Mouse (Mus musculus): Measurements from ENCODE around the gene Bsg.
"Not testable (repeated sequence)": the region's sequence is repeated elsewhere in the genome, so short reads cannot be mapped to it uniquely, and the experiment has no call there.

Bsg gene

DNA sequence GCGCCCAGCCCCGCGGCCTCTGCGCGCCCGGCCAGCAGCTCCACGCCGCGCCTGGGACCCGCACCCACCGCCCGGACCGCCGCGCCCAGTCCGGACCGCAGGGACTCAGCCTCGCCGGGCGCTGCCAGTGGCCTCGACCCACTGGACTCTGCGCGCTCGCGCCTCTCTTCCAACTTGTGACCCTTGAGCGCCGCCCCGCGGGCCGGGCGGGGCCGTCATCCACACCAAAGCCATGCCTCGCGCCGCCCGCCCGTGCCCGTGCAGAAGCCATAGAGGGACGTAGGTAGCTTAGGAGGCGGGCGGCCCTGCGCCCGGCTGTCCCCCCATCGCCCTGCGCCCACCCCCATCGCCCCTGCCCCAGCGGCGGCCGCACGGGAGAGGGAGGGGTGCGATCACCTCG is 31.1 kb downstream of the Bsg start:
- DNase-seq (ENCODE audit: low read depth): no peak

DNA sequence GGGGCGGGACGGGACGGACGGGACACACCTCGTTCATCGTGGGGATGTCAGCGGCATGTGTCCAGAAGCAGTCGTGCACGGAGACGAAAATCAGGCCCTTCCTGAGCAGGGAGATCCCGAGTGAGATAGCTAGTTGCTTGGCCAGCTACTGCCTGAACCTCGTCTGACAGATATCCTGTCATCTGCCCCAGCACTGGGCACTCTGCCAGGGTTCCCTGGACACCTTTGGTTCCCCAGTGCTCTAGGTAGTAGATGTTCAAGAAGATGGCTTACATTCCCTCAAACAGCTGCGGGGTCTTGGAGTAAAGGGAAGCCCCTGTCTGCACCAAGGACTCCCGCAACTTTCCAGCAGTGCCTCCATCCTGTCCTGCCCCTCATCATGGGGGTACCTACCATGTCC is 32.4 kb downstream of the Bsg start:
- peak; percentile 30 for DNase-seq (ENCODE audit: low read depth)

DNA sequence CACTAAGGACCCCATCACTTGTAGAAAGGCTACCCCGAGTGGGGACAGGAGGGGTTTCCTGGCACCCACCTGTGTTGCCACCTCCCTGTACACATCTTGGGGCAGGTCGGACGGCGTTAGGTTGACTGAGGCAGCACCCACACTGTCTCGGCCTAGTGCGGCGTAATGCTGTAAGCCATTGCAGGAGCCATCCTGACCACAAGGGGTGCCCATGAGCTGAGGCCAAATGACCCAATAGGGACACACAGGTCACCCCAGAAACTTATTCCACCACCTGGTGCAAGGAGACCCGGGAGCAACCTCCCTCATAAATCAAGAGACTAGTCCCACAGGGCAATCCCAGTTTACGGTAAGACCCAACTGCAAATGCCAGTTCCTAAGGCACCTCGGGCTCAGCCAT is 34.0 kb downstream of the Bsg start:
- DNase-seq (ENCODE audit: low read depth): no peak

DNA sequence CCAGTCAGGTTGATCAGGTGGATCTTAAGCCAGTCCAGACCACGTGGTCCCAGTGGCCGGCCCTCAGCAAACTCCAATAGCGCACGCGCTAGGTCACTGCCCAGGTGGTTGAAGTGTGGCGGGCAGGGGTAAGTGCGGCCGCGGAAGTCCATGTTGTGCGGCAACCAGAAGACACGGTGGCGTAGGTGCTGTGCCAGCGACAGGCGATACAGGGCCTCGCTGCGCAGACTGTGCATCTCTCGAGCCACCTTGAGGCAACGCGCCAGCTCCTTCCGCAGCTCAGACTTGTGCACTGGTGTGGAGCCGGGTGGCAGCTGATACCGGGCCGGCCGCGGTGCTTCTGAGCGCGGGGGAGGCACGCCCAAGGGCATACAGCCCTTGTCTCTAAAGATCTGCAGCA is 34.9 kb downstream of the Bsg start:
- no peak for DNase-seq (ENCODE audit: low read depth)

- DNase-seq (ENCODE audit: low read depth): no peak
Measured at GRCm38 (mm10) chr10:79740863-79741262, 36.6 kb downstream of the Bsg start.

- DNase-seq (ENCODE audit: low read depth): no peak
Measured at GRCm38 (mm10) chr10:79743161-79743560, 38.9 kb downstream of the Bsg start.

- no peak for DNase-seq (ENCODE audit: low read depth)
Measured at GRCm38 (mm10) chr10:79743650-79744365, 39.5 kb downstream of the Bsg start.

GRCm38 (mm10) chr10:79745411-79745810 is 41.1 kb downstream of the Bsg start:
- no peak for DNase-seq (ENCODE audit: low read depth)

DNA sequence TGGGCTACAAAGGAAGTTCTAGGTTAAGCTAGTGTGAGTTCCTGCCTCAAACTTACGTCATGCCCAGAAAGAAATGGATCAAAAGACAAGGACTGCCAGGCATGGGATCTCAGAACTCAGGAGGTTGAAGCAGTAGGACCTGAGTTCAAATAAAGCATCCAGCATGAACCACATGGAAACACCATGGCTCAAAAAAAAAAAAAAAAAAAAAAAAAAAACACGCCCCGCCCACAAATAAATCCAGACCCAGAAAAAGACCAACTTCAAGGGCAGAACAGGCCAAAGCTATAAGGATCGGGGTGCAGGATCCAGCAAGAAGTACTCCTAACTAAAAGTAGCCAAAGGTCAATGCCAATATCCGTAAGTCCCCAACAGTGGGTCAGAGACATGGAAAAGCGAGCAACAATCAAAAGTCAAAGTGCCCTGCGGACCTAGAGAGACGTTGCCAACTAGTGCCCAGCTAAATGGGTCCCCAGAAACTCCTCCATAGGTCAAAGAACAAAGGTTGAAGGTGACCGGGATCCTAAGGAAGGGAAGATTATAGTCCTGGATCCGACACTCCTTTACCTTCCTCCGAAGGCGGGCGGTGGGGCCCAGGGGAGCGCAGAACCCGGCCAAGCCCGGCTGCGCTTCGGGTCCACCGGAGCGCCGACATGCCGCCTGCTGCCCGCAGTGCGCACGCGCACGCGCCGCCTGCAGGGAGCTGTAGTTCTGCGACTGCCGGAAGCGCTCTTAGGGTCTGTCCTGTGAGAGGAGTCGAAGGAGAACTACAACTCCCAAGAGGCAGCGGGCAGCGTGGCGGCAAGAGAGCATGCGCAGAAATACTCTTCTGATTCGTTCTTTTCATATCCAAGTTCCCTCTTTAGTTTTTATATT is 41.8 kb downstream of the Bsg start, which contains the start of gene Polrmt:
Polrmt (minus strand) TSS at position 684 of the 876 bp plus-strand sequence.
- peak; percentile 98 for DNase-seq (ENCODE audit: low read depth)

- DNase-seq (ENCODE audit: low read depth): no peak
Measured at GRCm38 (mm10) chr10:79746774-79747151, 42.5 kb downstream of the Bsg start.

DNA sequence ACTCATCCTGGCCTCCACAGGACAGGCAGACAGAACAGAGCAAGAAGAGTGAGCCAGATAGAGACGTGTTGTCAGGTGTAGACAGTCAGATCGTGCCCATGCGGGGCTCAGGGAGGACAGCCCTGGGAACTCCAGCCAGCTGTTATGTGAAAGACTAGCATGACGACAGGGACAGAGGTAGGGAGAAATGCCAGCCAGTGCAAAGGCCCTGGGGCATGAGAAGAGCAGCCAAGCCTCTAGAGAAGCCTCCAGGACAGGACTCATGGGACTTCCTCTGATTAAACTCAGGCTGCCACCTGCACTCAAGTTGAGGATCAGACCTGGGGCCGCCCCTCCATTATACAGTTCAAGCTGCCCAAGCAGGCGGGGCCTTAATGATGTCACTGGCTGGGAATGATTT is 44.2 kb downstream of the Bsg start:
- DNase-seq (ENCODE audit: low read depth): no peak

- DNase-seq (ENCODE audit: low read depth): no peak
Measured at GRCm38 (mm10) chr10:79754856-79755516, 50.7 kb downstream of the Bsg start, which contains the start of gene Fgf22. Gene Fgf22 (plus strand): TSS chr10:79755076.

DNA sequence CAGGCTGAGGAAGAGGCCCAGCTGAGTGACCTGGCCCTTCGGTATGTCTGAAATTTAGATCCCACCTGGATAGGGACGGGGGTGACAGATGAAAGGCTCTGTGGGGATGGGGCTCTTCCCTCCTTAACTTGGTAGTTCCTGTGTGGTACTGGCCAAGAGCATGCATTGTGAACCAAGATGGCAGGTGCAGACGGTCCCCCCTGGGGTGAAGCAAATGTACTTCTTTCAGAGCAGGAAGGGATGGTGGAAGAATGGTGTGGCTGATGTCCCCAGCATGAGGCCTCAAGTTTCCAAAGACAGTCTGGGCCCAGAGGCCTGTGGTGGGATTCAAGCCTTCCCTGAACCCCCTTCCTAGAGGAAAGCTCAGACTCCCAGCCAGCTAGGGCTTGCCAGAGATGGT is 51.6 kb downstream of the Bsg start:
- DNase-seq (ENCODE audit: low read depth): no peak

GRCm38 (mm10) chr10:79756660-79757059 is 52.4 kb downstream of the Bsg start:
- DNase-seq (ENCODE audit: low read depth): no peak

GRCm38 (mm10) chr10:79759675-79760074 is 55.4 kb downstream of the Bsg start:
- not testable (repeated sequence) for DNase-seq (ENCODE audit: low read depth)

GRCm38 (mm10) chr10:79760603-79761143 is 56.4 kb downstream of the Bsg start:
- DNase-seq (ENCODE audit: low read depth): no peak

All from 416B (cell line).